Mouse (Mus musculus): ENCODE data around the gene Mrpl58. TPM values are rescaled to one million over a fixed set of nuclear protein-coding genes. Genes with fewer than 3 reads are reported as not detected.
"Not testable (repeated sequence)": the region's sequence is repeated elsewhere in the genome, so short reads cannot be mapped to it uniquely, and the experiment has no call there.

The Mrpl58 gene
- total RNA-seq, 2 experiments from 2014 or later: 140 to 166 TPM

DNA sequence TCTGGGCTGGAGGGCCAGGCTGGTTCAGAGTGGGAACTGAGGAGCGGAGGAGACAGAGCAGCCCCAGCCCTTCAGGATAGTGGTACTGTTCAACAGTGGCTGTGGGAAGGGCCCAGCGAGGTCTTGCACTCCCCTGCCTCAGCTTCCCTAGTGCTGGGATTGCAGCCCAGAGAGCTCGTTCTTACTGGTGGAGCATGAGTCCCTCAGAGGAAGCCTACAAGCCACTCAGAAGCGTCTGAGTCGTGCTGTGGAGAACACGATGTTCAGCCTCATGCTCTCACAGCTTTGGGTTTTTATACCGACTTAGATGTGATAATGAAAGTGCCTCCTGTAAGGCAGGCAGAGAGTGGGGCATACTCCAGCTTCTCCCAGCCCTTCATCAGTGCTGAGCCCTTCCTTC is 21.1 kb downstream of the Mrpl58 start:
- no peak for DNase-seq

DNA sequence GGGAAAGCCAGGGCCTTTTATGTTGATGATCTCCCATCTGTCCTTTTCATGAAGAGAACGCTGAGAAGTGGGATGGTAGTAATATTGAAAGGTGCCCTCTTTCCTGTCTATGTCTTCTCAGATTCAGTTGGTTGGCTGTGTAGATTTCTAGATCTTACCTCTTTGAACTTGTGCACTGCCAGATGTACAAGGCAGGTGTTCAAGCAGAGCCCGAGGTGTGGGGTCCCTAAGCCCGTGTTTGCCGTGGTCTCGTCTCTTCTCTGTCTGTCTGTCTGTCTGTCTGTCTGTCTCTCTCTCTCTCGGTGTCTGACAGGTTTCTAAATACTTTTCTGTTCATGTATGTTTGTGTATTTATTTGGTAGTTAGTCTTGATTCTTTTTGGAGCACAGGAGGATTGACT is 22.1 kb downstream of the Mrpl58 start:
- DNase-seq: no peak

DNA sequence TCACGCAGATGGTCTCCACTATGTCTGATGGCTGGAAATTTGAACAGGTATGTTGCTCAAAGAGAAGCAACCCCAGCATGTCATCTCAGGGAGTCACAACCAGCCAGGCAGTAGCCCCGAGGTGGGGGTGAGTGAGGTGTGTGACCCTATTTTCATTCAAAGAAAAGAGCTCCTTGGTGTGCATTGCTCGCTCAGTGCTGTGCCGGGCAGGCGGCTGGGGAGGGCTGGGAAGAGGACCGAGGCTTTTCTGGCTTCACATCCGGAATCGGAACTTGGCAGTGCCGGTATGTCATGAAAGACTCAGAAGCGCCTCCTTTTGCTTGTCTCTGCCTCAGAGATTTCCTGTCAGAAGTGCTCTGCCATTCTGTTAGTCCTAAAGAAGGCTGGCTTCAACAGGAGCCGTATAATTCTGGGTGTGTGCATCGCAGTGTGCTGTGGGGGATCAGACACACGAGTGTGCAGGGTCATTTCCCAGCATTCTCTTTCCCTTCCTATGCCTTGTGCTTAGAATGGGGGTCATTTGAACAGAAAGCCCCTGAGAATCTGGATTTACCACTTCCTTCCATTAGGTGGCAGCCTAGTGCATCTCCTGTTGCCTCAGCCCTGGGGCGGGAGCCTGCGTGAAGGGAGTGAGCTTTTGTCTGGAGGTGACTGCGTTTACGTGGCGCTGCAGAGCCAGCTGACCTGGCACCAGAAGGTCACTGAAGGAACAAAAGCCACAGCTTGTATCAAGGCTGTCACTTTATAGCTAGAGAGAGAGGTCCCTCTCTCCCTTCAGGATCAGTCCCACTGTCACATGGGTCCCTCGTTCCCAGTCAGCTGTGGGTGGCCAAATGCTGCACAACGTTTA is 24.2 kb downstream of the Mrpl58 start:
- DNase-seq: peak; percentile 83 to 87

DNA sequence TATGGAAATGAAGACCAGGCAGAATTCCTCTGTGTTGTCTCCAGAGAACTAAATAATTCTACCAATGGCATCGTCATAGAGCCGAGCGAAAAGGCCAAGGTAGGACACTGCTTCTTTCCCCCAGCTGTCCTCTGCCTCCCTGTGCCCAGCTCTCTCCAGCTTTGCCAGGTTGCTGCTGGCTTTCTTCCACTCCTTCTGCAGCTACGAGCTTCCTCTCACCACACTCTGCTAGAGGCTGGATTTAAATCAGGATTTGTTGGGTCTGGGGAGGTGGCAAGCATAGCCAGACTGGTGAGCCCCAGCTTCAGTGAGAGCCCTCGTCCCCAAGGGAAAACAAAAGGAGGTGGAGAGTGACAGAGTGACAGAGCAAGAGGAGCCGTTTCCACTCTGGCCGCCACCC is 25.8 kb downstream of the Mrpl58 start:
- peak; percentile 39 to 41 for DNase-seq

DNA sequence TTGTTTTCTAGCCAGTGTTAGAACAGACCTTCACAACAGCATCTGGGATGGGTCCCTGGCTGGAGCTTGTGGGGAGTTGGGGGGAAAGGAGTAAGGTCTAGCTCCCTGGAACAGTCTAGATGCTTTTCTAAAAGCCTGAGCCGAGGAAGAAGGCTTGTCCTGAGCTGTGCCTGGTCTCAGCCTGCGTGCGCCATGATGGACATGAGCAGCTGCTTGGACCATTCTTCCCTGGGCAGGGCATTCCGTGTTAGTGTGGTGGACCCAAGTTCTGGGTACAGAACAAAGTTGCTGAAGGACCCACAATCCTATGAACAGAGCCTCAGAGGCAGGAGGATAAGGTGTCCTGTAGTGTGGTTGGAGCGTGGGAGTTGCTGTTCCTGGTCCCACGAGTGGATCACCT is 27.0 kb downstream of the Mrpl58 start:
- no peak for DNase-seq

DNA sequence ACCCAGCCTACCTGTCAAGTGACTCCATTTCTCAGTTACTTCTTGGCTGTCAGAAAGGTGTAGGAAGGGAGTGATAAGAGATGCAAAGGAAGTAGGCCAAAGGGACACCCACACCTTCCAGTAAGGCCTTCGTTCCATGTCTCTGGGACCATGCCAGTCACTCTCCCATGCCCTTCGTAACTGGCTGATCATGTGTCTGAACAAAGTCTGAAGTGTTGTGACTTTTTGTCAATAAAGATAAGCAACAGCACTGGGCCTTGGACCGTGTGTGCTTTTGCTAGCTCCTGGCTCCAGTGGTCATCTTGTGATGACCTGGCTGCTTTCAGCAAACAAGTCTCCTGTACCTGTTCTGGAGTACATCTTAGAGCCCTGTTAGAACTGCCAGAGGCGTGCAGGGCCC is 29.3 kb downstream of the Mrpl58 start:
- DNase-seq: peak in 1 of 2 experiments; percentile 36

DNA sequence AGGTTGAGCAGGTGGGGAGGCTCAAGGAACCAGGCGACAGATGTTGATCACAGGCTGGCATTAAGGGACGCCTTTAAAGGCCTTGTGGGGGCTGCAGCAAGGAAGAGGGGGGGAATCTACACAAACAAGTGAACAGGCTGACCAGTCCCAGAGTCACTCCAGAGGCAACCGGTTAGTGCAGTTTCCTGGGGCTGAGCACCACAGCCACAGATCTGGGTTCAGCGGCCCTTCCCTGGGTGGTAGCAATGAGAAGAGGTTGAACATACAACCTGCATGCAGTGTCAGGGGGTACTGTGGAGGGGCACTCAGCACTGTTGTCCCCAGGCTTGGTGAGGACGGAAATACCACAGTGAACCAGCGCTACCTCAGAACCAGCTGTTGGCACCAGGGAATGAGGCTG is 29.8 kb downstream of the Mrpl58 start:
- no peak for DNase-seq

DNA sequence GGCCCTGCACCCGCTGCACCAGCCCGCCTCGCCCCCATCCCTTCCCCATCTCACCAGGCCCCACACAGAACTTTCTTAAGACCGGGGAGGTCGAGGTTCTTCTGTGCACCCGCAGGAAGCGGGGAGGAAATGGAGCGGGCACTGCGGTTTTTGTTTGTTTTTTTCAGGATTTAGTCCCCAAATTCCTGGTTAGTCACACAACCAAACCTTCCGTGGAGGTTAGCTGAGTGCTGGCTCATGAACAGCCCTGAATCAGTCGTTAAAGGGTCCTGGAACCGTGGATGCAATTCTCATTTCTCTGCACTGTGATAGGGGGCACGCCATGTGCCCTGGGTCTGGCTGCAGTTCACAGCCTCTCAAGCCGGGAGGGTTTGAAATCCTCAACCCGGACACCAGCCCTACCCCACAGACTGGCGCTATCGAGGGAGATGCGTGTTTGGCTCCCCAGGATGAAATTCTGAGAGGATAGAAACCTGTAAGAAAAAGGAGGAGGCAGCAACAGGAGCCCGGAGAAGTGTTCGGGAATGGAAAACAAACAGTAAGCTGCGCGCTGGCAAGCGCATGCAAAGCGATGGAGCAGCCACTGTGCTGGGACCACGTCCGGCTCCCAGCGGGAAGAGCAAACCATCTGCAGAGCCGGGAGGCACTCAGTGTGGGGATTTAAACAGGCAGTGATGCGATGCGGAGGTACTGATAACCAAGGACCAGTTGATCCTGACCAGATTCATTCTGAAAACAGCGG is 32.2 kb downstream of the Mrpl58 start:
- DNase-seq: peak; percentile 26 to 50

DNA sequence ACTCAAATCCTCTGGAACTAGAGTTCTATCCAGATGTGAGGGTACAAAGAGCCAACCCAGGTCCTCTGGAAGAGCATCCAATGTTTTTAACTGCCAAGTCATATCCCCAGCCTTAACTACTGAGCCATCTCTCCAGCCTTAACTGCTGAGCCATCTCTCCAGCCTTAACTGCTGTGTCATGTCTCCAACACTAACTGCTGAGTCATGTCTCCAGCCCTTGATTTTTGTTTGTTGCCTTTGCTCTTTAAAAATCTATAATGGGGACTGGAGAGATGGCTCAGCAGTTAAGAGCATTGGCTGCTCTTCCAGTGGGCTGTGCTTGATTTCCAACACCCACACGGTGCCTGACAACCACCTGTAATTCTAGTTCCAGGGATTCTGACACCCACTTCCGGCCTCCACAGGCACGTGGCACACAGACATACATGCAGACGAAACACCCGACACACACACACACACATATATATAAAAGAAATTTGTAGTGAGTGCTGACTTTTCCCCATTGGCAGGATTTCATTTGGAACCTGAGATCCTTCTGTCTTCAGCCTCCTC is 34.1 kb downstream of the Mrpl58 start:
- no peak for DNase-seq

DNA sequence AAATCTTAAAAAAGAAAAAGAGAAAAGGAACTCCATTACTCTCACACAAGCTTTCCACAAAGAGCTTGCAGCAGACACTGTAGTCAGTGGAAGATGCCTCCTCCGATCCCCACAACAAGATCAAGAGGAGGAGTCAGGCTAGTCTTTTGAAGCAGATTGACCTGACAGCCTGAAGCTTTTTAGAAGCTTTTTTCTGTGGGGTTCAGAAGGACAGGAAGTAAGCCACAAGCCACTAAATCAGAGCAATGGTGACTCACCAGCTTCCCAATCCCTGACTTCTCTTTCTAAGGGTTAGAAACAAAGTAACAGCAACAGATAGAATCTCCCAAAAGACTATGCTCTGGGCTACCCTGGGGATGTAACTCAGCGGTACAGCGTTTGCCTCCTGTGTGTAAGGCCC is 35.8 kb downstream of the Mrpl58 start:
- no peak for DNase-seq

DNA sequence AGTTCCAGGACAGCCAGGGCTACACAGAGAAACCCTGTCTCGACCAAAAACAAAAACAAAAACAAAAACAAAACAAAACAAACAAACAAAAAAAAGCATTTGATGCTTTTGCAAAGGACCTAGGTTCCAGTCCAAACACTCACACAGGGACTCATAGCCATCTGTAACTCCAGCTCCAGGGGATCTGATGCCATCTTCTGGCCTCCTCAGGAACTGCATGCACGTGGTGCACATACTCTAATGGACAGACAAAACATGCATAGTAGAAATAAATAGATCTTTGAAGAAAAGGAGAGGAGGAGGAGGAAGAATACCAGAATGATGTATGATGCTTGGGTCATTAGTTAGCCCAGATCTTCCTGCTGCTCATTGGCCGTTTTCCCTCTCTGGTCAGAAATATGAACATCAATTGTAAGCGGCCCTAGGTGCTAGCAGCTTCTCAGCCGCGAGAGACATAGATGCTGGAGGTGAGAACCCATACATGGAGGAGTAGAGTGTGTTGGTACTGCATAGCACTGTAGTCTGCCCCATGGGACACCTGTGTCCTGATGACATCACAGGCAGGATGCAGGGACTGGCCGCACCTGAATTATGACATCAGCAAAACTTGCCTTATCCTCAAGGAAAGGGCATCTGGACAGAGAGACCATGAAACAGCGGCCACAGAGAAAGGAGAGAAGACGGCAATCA is 36.5 kb downstream of the Mrpl58 start, which contains the start of gene Trim80:
TSS of gene Trim80 (plus strand) at position 640 of the 690 bp plus-strand sequence.
- no peak for DNase-seq

DNA sequence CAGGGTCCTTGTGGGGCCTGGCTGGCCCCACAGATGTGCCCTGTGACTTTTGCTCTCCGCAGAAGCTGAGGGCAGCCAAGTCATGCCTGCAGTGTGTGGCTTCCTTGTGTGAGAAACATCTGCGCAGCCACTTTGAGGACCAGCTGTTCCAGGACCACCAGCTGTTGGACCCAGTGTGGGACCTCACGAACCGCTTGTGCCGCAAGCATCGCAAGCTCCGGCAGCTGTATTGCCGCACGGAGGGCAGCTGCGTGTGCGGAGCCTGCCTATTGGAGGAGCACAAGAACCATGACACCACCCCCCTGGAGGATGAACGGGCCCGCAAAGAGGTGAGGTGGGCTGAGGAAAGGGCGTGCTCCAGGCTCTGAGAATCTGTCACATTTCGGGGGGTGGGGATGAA is 37.9 kb downstream of the Mrpl58 start:
- DNase-seq: no peak

DNA sequence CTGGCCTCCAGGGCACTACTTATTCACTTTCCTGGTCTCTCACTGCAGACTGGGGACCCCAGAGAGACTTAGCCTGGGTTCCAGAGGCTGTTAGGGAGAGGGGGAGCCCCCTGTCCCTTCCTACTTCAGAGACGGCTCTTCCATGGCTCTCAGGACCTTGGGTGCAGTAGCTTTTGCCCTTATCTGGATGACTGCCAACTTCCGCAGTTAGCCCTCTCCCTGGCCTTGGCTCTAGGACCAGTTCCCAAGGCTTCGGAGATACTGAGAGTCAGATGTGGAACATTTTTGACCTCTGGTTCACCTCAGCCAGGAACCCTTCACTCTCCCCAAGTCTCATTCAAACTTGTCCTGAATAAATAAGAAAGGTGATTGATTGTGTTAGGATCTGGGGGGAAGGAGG is 43.4 kb downstream of the Mrpl58 start:
- peak; percentile 51 to 55 for DNase-seq

DNA sequence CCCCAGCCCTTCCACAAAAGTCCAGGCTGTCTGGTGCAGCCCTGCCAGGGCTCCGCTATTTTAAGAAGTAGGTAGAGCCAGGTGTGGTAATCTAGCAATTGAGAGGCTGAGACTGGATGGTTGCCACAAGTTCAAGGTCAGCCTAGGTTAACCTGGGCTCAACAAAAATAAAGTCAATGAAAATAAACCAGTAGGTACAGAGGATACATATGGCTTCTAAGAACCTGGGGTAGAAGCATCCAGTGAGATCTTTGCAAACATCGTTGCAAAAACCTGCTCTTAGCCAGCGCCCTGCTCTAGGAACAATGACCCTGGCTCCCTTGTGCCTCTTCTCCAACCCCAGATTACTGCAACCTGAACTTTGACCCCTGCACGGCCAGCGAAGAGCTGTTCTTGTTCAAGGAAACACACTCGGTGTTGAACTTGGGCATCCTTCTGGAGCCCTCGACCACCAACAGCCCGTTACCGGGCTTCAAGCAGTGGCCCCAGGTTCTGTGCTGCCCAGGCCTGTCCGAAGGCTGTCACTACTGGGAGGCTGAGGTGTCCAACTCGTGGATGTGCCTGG is 43.9 kb downstream of the Mrpl58 start:
- peak in 1 of 2 experiments; percentile 21 for DNase-seq

DNA sequence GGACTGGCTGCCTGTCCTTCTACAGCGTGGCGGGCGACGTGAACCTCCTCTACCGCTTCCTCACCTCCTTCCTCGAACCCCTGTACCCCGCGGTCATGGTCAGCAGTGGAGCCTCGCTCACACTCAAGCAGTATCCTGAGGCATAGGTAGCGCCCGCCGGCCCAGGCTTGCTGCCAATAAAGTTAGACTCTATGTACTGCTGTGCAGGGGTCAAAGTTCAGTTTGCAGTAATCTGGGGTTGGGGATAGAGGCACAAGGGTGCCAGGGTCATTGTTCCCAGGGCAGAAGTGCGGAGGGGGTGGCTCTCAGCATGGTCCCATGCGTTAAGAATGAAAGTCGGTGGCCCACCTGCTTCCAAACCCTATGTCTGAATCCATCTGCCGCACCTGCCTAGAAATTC is 44.5 kb downstream of the Mrpl58 start:
- DNase-seq: no peak

DNA sequence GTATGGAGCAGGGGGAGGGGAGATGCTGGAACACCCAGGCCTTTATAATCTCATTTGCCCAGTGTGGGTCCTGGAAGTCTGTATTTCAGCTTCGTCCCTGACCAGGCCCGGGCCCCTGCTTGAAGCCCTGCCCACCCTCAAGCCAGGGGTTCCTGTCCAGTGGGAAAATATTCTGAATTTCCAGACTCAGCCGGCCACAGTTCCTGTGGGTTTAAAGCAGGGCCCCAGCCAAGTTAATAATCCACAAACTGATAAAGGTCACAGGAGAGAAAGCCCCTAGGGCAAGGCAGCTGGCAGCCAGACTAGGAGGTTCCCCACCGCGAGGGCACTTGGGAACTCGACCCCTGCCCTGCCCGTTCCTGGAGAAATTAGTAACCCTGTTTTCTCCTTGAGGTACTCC is 45.4 kb downstream of the Mrpl58 start:
- no peak for DNase-seq

DNA sequence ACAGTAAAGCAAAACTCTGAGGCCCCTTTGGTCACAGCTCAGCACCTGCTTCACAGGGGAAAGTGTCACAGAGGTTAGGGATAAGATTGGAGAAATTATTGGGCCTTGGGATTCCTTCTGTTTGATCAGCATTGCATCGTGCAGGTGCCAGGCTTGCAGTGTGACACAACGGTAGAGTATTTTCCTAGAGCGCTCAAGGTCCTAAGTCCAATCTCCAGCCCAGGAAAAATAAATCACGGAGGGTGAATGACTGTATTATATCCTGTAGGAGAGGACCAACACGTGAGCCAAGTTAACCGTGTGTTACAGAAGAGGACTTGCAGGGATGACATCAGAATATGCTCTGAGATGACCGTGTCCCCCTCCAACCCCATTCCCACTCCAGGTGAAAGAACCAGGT is 46.6 kb downstream of the Mrpl58 start:
- no peak for DNase-seq

DNA sequence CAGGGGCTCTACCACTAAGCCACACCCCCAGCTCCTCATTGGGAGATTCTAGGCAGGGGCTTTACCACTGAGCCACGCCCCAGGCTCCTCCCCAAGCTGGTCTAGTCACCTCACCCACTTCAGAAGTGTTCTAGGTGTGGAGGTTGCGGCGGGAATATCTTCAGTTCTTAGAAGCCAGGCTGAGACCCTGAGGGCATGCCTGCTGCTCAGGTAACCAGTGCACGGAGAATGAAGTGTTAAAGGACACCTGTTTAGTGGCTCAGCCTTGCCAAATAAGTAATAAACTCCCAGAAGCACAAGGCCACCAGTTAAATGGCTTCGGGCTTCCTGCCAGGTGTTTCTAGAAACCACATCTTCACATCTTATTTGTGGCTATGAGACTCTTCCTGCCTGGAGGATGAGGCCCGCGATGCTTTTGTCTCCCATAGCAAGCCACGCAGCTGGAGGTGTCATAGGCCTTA is 48.3 kb downstream of the Mrpl58 start:
- no peak for DNase-seq

DNA sequence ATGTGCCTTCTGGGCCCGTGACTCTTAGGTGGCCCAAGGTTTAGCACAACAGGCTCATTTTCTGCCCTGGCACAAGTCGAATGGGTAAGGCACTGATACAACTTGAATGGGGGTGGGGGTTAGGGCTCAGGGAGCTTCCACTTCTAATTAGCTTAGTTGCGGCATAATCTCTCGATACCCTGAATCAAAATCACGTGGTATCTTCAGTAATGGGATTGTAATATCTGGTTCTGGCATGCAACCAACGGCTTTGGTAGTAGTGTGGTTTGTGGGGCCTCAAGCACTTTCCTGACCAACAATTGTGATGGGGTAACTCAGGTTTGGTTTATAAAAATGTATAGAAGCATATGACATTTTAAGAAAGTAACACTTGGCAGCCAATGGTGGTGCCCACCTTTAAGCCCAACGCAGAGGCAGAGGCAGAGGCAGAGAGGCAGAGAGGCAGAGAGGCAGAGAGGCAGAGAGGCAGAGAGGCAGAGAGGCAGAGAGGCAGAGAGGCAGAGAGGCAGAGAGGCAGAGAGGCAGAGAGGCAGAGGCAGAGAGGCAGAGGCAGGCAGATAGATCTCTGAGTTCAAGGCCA is 48.8 kb downstream of the Mrpl58 start:
- no peak for DNase-seq

DNA sequence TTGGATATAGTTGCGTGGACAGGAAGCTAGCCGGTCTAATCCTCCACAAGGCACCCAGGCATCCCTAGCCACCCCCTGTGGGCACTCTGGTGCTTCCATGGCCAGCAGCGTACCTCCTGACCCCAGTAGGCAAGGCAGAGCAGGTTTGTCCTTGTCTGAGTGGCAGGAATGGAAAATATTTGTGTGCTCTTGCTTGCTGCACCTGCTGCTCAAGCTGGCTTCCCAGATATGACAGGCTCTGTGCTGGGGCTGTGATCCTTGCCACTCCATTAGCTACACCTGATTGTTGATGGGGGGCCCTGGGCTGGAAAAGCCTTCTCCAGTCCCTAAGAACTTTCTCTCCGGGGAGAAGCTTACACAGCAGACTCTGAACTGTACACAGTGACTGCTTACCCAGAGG is 49.8 kb downstream of the Mrpl58 start:
- DNase-seq: no peak

DNA sequence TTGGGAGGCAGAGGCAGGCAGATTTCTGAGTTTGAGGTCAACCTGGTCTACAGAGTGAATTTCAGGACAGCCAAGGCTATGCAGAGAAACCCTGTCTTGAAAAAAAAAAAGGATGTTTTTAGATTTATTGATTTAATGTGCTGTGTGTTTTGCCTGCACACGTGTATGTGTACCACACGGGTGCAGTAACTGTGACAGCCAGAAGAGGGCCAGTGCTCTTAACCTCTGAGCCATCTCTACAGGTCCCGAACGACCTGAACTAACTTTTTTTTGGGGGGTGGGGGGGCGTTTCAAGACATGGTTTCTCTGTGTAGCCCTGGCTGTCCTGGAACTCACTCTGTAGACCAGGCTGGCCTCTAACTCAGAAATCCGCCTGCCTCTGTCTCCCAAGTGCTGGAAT is 51.3 kb downstream of the Mrpl58 start:
- not testable (repeated sequence) for DNase-seq

DNA sequence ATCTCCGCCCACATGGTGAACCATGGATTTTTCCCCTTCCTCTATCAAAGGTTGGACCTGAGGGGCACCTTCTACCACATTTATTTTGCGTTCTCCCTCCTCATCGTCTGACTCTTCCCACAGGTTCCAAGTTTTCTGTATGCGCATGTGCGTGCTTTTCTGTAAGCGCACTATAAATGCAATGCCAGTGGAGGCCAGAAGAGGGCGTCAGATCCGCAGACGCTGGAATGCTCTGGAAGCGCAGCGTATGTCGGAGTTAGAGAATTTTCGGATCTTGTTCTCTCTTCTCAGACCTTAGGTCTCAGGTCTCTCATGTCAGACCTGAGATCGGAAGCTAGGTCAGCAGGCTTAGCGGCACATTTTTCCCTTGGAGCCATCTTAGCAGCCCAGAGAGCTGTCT is 52.1 kb downstream of the Mrpl58 start:
- no peak for DNase-seq

Data from heart, adult 18-20 months (tissue).